Mouse (Mus musculus) cerebellum, postnatal 10 days (tissue): ENCODE results near the gene Ncf1.
A peak's percentile ranks its signal among the peaks of the same experiment; 100 is the strongest.

Source experiments
- DNase-seq, 2 experiments: peaks; one replicate each; pipeline ENCODE4 v3.0.0; 2021; ENCODE audit warnings: mixed read lengths in 2 of 2

Gene Ncf1

GRCm38 (mm10) chr5:134229391-134229790 lies at the start of gene Ncf1:
TSS of gene Ncf1 (minus strand) at chr5:134229625.
- no peak for DNase-seq

GRCm38 (mm10) chr5:134277109-134277508 lies 47.7 kb upstream of the Ncf1 start:
- DNase-seq: no peak

- DNase-seq: no peak
These were observed 46.1 kb upstream of the Ncf1 start for GRCm38 (mm10) chr5:134275556-134275955.

- no peak for DNase-seq
These were observed 45.6 kb upstream of the Ncf1 start for GRCm38 (mm10) chr5:134275021-134275420.

- DNase-seq: no peak
These were observed 44.3 kb upstream of the Ncf1 start for GRCm38 (mm10) chr5:134273761-134274160.

GRCm38 (mm10) chr5:134272761-134273160 lies 43.3 kb upstream of the Ncf1 start:
- no peak for DNase-seq

- DNase-seq: no peak
These were observed 42.0 kb upstream of the Ncf1 start for GRCm38 (mm10) chr5:134271421-134271820.

- DNase-seq: no peak
These were observed 41.1 kb upstream of the Ncf1 start for GRCm38 (mm10) chr5:134270566-134270965.

- DNase-seq: no peak
These were observed 40.3 kb upstream of the Ncf1 start for GRCm38 (mm10) chr5:134269751-134270150.

- no peak for DNase-seq
These were observed 39.3 kb upstream of the Ncf1 start for GRCm38 (mm10) chr5:134268751-134269150.

GRCm38 (mm10) chr5:134266404-134266803 lies 37.0 kb upstream of the Ncf1 start:
- DNase-seq: no peak

GRCm38 (mm10) chr5:134265890-134266289 lies 36.5 kb upstream of the Ncf1 start:
- no peak for DNase-seq

- no peak for DNase-seq
These were observed 30.7 kb upstream of the Ncf1 start for GRCm38 (mm10) chr5:134260001-134260636.

- DNase-seq: no peak
These were observed 29.5 kb upstream of the Ncf1 start for GRCm38 (mm10) chr5:134258934-134259333.

- DNase-seq: no peak
These were observed 29.0 kb upstream of the Ncf1 start for GRCm38 (mm10) chr5:134258395-134258794.

- DNase-seq: no peak
These were observed 28.1 kb upstream of the Ncf1 start for GRCm38 (mm10) chr5:134257349-134258031.

- DNase-seq: no peak
These were observed 25.9 kb upstream of the Ncf1 start for GRCm38 (mm10) chr5:134255294-134255693.

GRCm38 (mm10) chr5:134253806-134254205 lies 24.4 kb upstream of the Ncf1 start:
- no peak for DNase-seq

- DNase-seq: no peak
These were observed 21.7 kb upstream of the Ncf1 start for GRCm38 (mm10) chr5:134251083-134251482.

GRCm38 (mm10) chr5:134250601-134251000 lies 21.2 kb upstream of the Ncf1 start:
- DNase-seq: no peak

GRCm38 (mm10) chr5:134249245-134249649 lies 19.8 kb upstream of the Ncf1 start:
- DNase-seq: no peak

GRCm38 (mm10) chr5:134248608-134249244 lies 19.3 kb upstream of the Ncf1 start:
- DNase-seq: no peak

GRCm38 (mm10) chr5:134246146-134246545 lies 16.7 kb upstream of the Ncf1 start:
- DNase-seq: peak in 1 of 2 experiments; percentile 33

- no peak for DNase-seq
These were observed 15.5 kb upstream of the Ncf1 start for GRCm38 (mm10) chr5:134244890-134245289.
